Mouse (Mus musculus): Measurements from ENCODE around the gene Ppp4r1. TPM values are rescaled to one million over a fixed set of nuclear protein-coding genes. Genes with fewer than 3 reads are reported as not detected.
A peak's percentile ranks its signal among the peaks of the same experiment; 100 is the strongest.

The Ppp4r1 gene
- total RNA-seq, 4 experiments from 2014 or later, result 61.5 to 75.7 (median 67.7) TPM

GRCm38 (mm10) chr17:65773617-65774016 is 8.8 kb upstream of the Ppp4r1 start:
- no peak for DNase-seq

GRCm38 (mm10) chr17:65774439-65774838 is 7.9 kb upstream of the Ppp4r1 start:
- DNase-seq, result no peak

- no peak for DNase-seq
Measured at GRCm38 (mm10) chr17:65776228-65776627, 6.1 kb upstream of the Ppp4r1 start.

- DNase-seq, result no peak
Measured at GRCm38 (mm10) chr17:65777461-65777860, 4.9 kb upstream of the Ppp4r1 start.

GRCm38 (mm10) chr17:65780970-65781369 is 1.4 kb upstream of the Ppp4r1 start:
- no peak for DNase-seq

- DNase-seq, result peak; percentile 58
Measured at GRCm38 (mm10) chr17:65783182-65784161, 1.1 kb downstream of the Ppp4r1 start.

- DNase-seq, result no peak
Measured at GRCm38 (mm10) chr17:65784610-65785140, 2.3 kb downstream of the Ppp4r1 start.

GRCm38 (mm10) chr17:65785707-65786106 is 3.3 kb downstream of the Ppp4r1 start:
- no peak for DNase-seq

GRCm38 (mm10) chr17:65786225-65786624 is 3.9 kb downstream of the Ppp4r1 start:
- DNase-seq, result no peak

GRCm38 (mm10) chr17:65787261-65787660 is 4.9 kb downstream of the Ppp4r1 start:
- no peak for DNase-seq

- no peak for DNase-seq
Measured at GRCm38 (mm10) chr17:65788542-65789291, 6.3 kb downstream of the Ppp4r1 start.

GRCm38 (mm10) chr17:65789576-65789975 is 7.2 kb downstream of the Ppp4r1 start:
- DNase-seq, result no peak

- no peak for DNase-seq
Measured at GRCm38 (mm10) chr17:65791161-65791560, 8.8 kb downstream of the Ppp4r1 start.

- DNase-seq, result no peak
Measured at GRCm38 (mm10) chr17:65793307-65793930, 11.0 kb downstream of the Ppp4r1 start.

GRCm38 (mm10) chr17:65794096-65794850 is 11.9 kb downstream of the Ppp4r1 start:
- DNase-seq, result no peak

GRCm38 (mm10) chr17:65796056-65796455 is 13.7 kb downstream of the Ppp4r1 start:
- no peak for DNase-seq

GRCm38 (mm10) chr17:65798446-65798845 is 16.1 kb downstream of the Ppp4r1 start:
- DNase-seq, result no peak

- no peak for DNase-seq
Measured at GRCm38 (mm10) chr17:65799353-65799752, 17.0 kb downstream of the Ppp4r1 start.

- no peak for DNase-seq
Measured at GRCm38 (mm10) chr17:65800451-65800850, 18.1 kb downstream of the Ppp4r1 start.

GRCm38 (mm10) chr17:65802026-65802425 is 19.7 kb downstream of the Ppp4r1 start:
- DNase-seq, result no peak

- no peak for DNase-seq
Measured at GRCm38 (mm10) chr17:65805966-65806365, 23.6 kb downstream of the Ppp4r1 start.

GRCm38 (mm10) chr17:65806416-65806815 is 24.0 kb downstream of the Ppp4r1 start:
- DNase-seq, result no peak

Measured in adrenal gland, adult 8-10 months (tissue).